Mouse (Mus musculus): ENCODE data around the gene Prpf18. TPM values are rescaled to one million over a fixed set of nuclear protein-coding genes. Genes with fewer than 3 reads are reported as not detected.
A peak's percentile ranks its signal among the peaks of the same experiment; 100 is the strongest.

Gene Prpf18
- total RNA-seq, 2 experiments from 2014 or later = 23.8 to 63.4 TPM

GRCm38 (mm10) chr2:4578291-4578690, 73.6 kb downstream of the Prpf18 start:
- ATAC-seq (replicated peaks; ENCODE audit: poor library complexity) = no peak

- ATAC-seq (replicated peaks; ENCODE audit: poor library complexity) = no peak
Observed at GRCm38 (mm10) chr2:4575975-4576374, 75.9 kb downstream of the Prpf18 start.

- no peak for ATAC-seq (replicated peaks; ENCODE audit: poor library complexity)
Observed at GRCm38 (mm10) chr2:4575163-4575562, 76.8 kb downstream of the Prpf18 start.

- ATAC-seq (replicated peaks; ENCODE audit: poor library complexity) = no peak
Observed at GRCm38 (mm10) chr2:4574251-4574650, 77.7 kb downstream of the Prpf18 start.

GRCm38 (mm10) chr2:4573386-4573785, 78.5 kb downstream of the Prpf18 start:
- ATAC-seq (replicated peaks; ENCODE audit: poor library complexity) = peak; percentile 38

- peak; percentile 16 for ATAC-seq (replicated peaks; ENCODE audit: poor library complexity)
Observed at GRCm38 (mm10) chr2:4572498-4573263, 79.2 kb downstream of the Prpf18 start.

Other genes starting within 250 kb of the Prpf18 start
- 0.59 and 0.64 TPM in 2 replicates for gene Bend7, start 65.7 kb upstream of the Prpf18 start, total RNA-seq (2015)
- gene Bend7, start 65.7 kb upstream of the Prpf18 start, total RNA-seq (2017) = 0.10 TPM in 1 of 2 replicates, not detected in the other
- 29.3 and 32.5 TPM in 2 replicates for gene Sephs1, start 229.5 kb upstream of the Prpf18 start, total RNA-seq (2015)
- 30.2 and 42.7 TPM in 2 replicates for gene Sephs1, start 229.5 kb upstream of the Prpf18 start, total RNA-seq (2017)

Measured in megakaryocyte progenitor cell, adult 5-6 weeks (primary cell).